Mouse (Mus musculus) heart, postnatal 10 days (tissue): ENCODE measurements around the gene Card9. TPM values are rescaled to one million over a fixed set of nuclear protein-coding genes. Genes with fewer than 3 reads are reported as not detected.

ENCODE experiments used
- DNase-seq, 2 experiments: peaks; one replicate each; pipeline ENCODE4 v3.0.0; 2021
- intact Hi-C: fragments of 180-260 bp; cut with DNase I; formaldehyde crosslinking; loops from one replicate; pipeline ENCODE4 v1.15.1; 2025
- total RNA-seq, 2 experiments: library from RNA; stranded (reverse); gene quantifications; 2 replicates each; pipeline ENCODE4 v1.2.3; 2021

The Card9 gene
- total RNA-seq, 2 experiments from 2014 or later: 1.2 to 1.3 TPM

- intact Hi-C loops: loop anchor here (5.0 kb wide), 1 partner anchor 38 kb away; the partner anchor contains the start of gene Dnlz
- DNase-seq: peak; percentile 79 to 81
Measured at GRCm38 (mm10) chr2:26314281-26315071, 46.2 kb downstream of the Card9 start.

DNA sequence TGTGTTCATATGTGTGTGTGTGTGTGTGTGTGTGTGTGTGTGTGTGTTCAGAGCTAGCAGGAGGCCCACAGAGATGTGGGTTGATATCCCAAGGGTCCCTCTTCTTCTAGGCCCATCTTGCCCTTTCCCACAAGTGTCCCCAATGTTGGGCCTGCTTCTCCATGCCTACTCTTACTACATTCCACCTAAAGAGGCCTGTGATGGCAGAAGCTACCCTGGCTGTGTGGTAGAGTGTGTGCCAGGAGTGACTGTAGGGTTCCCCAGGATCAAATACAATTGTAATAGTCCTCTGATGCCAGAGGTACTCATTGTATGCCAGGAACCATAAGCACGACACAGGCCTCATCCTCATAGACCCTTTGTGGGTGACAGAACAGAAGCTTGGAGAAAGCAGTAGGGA is 47.3 kb downstream of the Card9 start:
- intact Hi-C loops: no loop called here
- DNase-seq: no peak

GRCm38 (mm10) chr2:26312812-26313211 is 47.9 kb downstream of the Card9 start:
- peak in 1 of 2 experiments; percentile 42 for DNase-seq
- intact Hi-C loops: no loop called here

GRCm38 (mm10) chr2:26311936-26312335 is 48.8 kb downstream of the Card9 start:
- intact Hi-C loops: no loop called here
- no peak for DNase-seq

DNA sequence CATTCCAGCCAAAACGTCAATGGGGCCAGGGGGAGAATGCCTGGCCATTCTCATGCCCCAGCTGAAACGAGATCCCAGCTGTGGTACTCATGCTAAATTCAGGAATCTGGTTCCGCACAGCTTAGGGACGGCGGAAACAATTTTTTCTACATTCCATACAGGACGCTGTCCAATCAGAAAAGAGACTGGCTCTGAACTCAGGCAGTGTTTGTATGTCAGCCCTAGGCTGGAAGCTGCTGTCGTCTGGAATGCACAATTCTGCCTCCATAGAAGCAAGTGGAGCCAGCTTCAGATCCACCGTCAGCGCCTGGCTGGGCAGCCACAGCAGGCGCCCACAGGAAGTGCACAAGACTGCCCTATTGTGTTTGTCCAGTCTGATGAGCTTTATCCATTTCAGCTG is 51.0 kb downstream of the Card9 start:
- DNase-seq: peak; percentile 49 to 59
- intact Hi-C loops: no loop called here

DNA sequence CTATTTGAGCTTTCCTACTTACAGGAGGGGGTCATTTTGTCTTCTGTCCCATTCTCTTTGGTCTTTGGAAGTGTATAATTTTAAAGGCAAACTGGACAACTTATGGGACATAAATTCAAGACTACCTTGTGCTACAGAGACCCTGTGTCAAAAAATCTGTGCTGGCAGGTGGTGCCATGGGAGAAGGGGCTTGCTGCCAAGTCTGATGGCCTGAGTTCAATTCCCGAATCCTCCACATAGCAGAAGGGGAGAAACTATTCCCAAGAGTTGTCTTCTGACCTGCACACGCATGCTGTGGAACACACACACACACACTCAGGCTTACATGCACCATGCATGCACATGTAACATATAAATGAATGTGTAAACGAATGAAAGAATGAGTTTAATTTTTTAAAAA is 54.0 kb downstream of the Card9 start:
- intact Hi-C loops: no loop called here
- DNase-seq: no peak

DNA sequence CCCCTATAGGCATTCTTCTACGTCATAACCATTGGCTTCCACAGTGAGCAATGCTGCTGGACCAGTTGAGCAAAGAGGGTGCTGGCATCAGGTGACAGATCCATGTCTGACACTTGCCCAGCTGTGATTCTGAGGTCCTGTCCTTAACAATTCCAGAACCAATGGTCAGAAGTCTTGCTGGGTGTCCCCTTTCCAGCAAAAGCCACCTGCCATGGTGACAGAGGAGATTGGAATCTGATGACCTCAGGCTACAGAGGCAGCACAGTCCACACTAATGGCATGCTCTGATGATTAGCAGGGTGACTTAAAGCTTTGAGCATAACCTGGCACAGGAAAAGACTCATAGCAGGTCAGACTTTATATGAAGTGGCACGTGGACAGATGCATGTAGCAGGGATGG is 55.2 kb downstream of the Card9 start:
- intact Hi-C loops: no loop called here
- no peak for DNase-seq

GRCm38 (mm10) chr2:26304711-26305110 is 56.0 kb downstream of the Card9 start:
- no peak for DNase-seq
- intact Hi-C loops: loop anchor here (5.0 kb wide), 1 partner anchor 263 kb away; no protein-coding TSS in a partner anchor

Other genes starting within 250 kb of the Card9 start
- 10 to 100 TPM; 12.2 to 15.9 TPM for gene Nacc2, start 237.7 kb downstream of the Card9 start, total RNA-seq
- gene Lhx3, start 152.6 kb downstream of the Card9 start, total RNA-seq: not detected
- gene Qsox2, start 123.4 kb downstream of the Card9 start, total RNA-seq: 10 to 100 TPM; 11.8 to 12.8 TPM
- gene Ccdc187, start 66.4 kb downstream of the Card9 start, total RNA-seq: under 1 TPM; 0.05 to 0.22 TPM
- gene Gpsm1, start 45.4 kb downstream of the Card9 start, total RNA-seq: 100 to 1,000 TPM; 168 to 234 TPM
- 10 to 100 TPM; 14.8 to 16.3 TPM for gene Dnlz, start 8.8 kb downstream of the Card9 start, total RNA-seq
- gene Snapc4, start 19.7 kb upstream of the Card9 start, total RNA-seq: 10 to 100 TPM; 13.0 to 15.5 TPM
- 10 to 100 TPM; 58.5 to 58.8 TPM for gene Entr1, start 28.4 kb upstream of the Card9 start, total RNA-seq
- gene Pmpca, start 28.4 kb upstream of the Card9 start, total RNA-seq: 100 to 1,000 TPM; 116 to 130 TPM
- 10 to 100 TPM; 15.3 to 17.1 TPM for gene Inpp5e, start 48.3 kb upstream of the Card9 start, total RNA-seq
- 10 to 100 TPM; 38.2 to 45.5 TPM for gene Sec16a, start 84.3 kb upstream of the Card9 start, total RNA-seq
- 10 to 100 TPM; 54.0 to 54.3 TPM for gene Notch1, start 155.7 kb upstream of the Card9 start, total RNA-seq
- 100 to 1,000 TPM; 325 to 346 TPM for gene Egfl7, start 219.1 kb upstream of the Card9 start, total RNA-seq
- gene Gm20532, start 225.7 kb upstream of the Card9 start, total RNA-seq: under 1 TPM in 1 of 2 experiments, not detected in 1; 0.36 TPM
- 10 to 100 TPM; 53.3 to 78.7 TPM for gene Agpat2, start 243.5 kb upstream of the Card9 start, total RNA-seq